Mouse (Mus musculus) lung, adult 2 months (tissue): Measurements from ENCODE around the gene Bst1.

ENCODE experiments used
- CTCF ChIP-seq: fragments of 200-500 bp; IDR thresholded peaks from 2 replicates; pipeline ENCODE4 v1.5.1; 2011; ENCODE audit warnings: mild to moderate bottlenecking, low read length, control low read depth; ENCODE audit not compliant: insufficient read depth
- POLR2A ChIP-seq: fragments of 200-500 bp; IDR thresholded peaks from 2 replicates; pipeline ENCODE4 v1.6.1; 2011; ENCODE audit warnings: low read depth, mild to moderate bottlenecking, control low read depth, low read length, borderline replicate concordance; ENCODE audit errors: extremely low read depth

- no peak for TF ChIP-seq CTCF
- TF ChIP-seq POLR2A, result no peak
These were observed 34.6 kb downstream of the Bst1 start for GRCm38 (mm10) chr5:43853096-43853867.
